Mouse (Mus musculus): ENCODE results near the gene Ifnl2. TPM values are rescaled to one million over a fixed set of nuclear protein-coding genes. Genes with fewer than 3 reads are reported as not detected.
"Not testable (repeated sequence)": the region's sequence is repeated elsewhere in the genome, so short reads cannot be mapped to it uniquely, and the experiment has no call there.

Ifnl2 gene
- polyA plus RNA-seq (2015; fragmentation: Nextera tagmentation; extraction: Ambion mirVana) = not detected in 2 replicates

- H3K4me3 ChIP-seq (replicated peaks); H3K27me3 ChIP-seq; H3K9ac ChIP-seq; H3K4me1 ChIP-seq; H3K36me3 ChIP-seq; H3K9me3 ChIP-seq (replicated peaks); H3K27ac ChIP-seq; H3K4me2 ChIP-seq; ATAC-seq (replicated peaks; ENCODE audit: low FRiP score): not testable (repeated sequence)
- 65% methylated on average over 8 of the region's 8 CpGs for WGBS
Measured at GRCm38 (mm10) chr7:28510405-28510974, at the start of gene Ifnl2. Gene Ifnl2 (minus strand): TSS chr7:28510455.

- Histone ChIP-seq H3K4me3 (replicated peaks) (no peak overlapping the region), H3K36me3 (peaks cover 58% of the 10 kb centered on the region), H3K9ac (no peak overlapping the region), H3K4me2 (no peak overlapping the region), H3K27me3 (no peaks in the 10 kb centered on the region), H3K4me1 (peaks cover 23% of the 10 kb centered on the region), H3K27ac (peak overlapping the region; percentile 73), H3K9me3 (replicated peaks) (no peaks in the 10 kb centered on the region)
- 38% methylated on average over 4 of the region's 4 CpGs for WGBS
- peak; percentile 63; the same call in 1 of the 2 replicates for ATAC-seq (replicated peaks; ENCODE audit: low FRiP score)
Measured at GRCm38 (mm10) chr7:28558486-28558885, 48.2 kb upstream of the Ifnl2 start.

GRCm38 (mm10) chr7:28557708-28558107 is 47.5 kb upstream of the Ifnl2 start:
- H3K4me1 ChIP-seq = peaks cover 23% of the 10 kb centered on the region
- WGBS = 81% methylated on average over 6 of the region's 6 CpGs
- no peak overlapping the region for H3K4me3 ChIP-seq (replicated peaks)
- no peak for ATAC-seq (replicated peaks; ENCODE audit: low FRiP score)
- H3K9ac ChIP-seq = no peak overlapping the region
- no peak overlapping the region for H3K27ac ChIP-seq
- no peak overlapping the region for H3K4me2 ChIP-seq
- H3K9me3 ChIP-seq (replicated peaks) = no peaks in the 10 kb centered on the region
- peaks cover 51% of the 10 kb centered on the region for H3K36me3 ChIP-seq
- H3K27me3 ChIP-seq = no peaks in the 10 kb centered on the region

GRCm38 (mm10) chr7:28557069-28557468 is 46.8 kb upstream of the Ifnl2 start:
- no peaks in the 10 kb centered on the region for H3K9me3 ChIP-seq (replicated peaks)
- no peak overlapping the region for H3K9ac ChIP-seq
- H3K27ac ChIP-seq = no peak overlapping the region
- no peak overlapping the region for H3K4me2 ChIP-seq
- H3K4me3 ChIP-seq (replicated peaks) = no peak overlapping the region
- 60% methylated on average over 5 of the region's 5 CpGs for WGBS
- ATAC-seq (replicated peaks; ENCODE audit: low FRiP score) = no peak
- peaks cover 44% of the 10 kb centered on the region for H3K36me3 ChIP-seq
- H3K4me1 ChIP-seq = peaks cover 23% of the 10 kb centered on the region
- no peaks in the 10 kb centered on the region for H3K27me3 ChIP-seq

GRCm38 (mm10) chr7:28555939-28556535 is 45.8 kb upstream of the Ifnl2 start:
- Histone ChIP-seq H3K4me3 (replicated peaks) (no peak overlapping the region), H3K36me3 (peaks cover 34% of the 10 kb centered on the region), H3K27ac (no peak overlapping the region), H3K27me3 (no peaks in the 10 kb centered on the region), H3K4me1 (peaks cover 23% of the 10 kb centered on the region), H3K9ac (no peak overlapping the region), H3K9me3 (replicated peaks) (no peaks in the 10 kb centered on the region), H3K4me2 (no peak overlapping the region)
- 12% methylated on average over 5 of the region's 5 CpGs for WGBS
- ATAC-seq (replicated peaks; ENCODE audit: low FRiP score) = no peak

- WGBS = 83% methylated on average over 6 of the region's 6 CpGs
- Histone ChIP-seq H3K9ac (no peak overlapping the region), H3K36me3 (0 out of 2 replicates have a peak, but pooled peaks cover 5% of the 10 kb centered on the region), H3K27me3 (no peaks in the 10 kb centered on the region), H3K4me1 (peaks cover 10% of the 10 kb centered on the region; the same call in 1 of the 2 replicates), H3K4me3 (replicated peaks) (no peak overlapping the region), H3K27ac (no peak overlapping the region), H3K9me3 (replicated peaks) (no peaks in the 10 kb centered on the region), H3K4me2 (no peak overlapping the region)
- no peak for ATAC-seq (replicated peaks; ENCODE audit: low FRiP score)
Measured at GRCm38 (mm10) chr7:28553076-28553475, 42.8 kb upstream of the Ifnl2 start.

GRCm38 (mm10) chr7:28547628-28548027 is 37.4 kb upstream of the Ifnl2 start:
- Histone ChIP-seq H3K4me2 (no peak overlapping the region), H3K9me3 (replicated peaks) (no peaks in the 10 kb centered on the region), H3K27ac (no peak overlapping the region), H3K9ac (no peak overlapping the region), H3K4me1 (peaks cover 32% of the 10 kb centered on the region), H3K27me3 (peaks cover 40% of the 10 kb centered on the region), H3K4me3 (replicated peaks) (no peak overlapping the region), H3K36me3 (no peaks in the 10 kb centered on the region)
- WGBS = 68% methylated on average over 7 of the region's 7 CpGs
- ATAC-seq (replicated peaks; ENCODE audit: low FRiP score) = no peak

- ATAC-seq (replicated peaks; ENCODE audit: low FRiP score) = no peak
- H3K4me3 ChIP-seq (replicated peaks) = peak within 1 kb of the TSS; percentile 34
- 5% methylated on average over 5 of the region's 5 CpGs for WGBS
- H3K4me2 ChIP-seq = peak within 1 kb of the TSS; percentile 64
- peaks cover 40% of the 10 kb centered on the region for H3K27me3 ChIP-seq
- H3K9me3 ChIP-seq (replicated peaks) = no peaks in the 10 kb centered on the region
- H3K36me3 ChIP-seq = no peaks in the 10 kb centered on the region
- no peak within 1 kb of the TSS for H3K27ac ChIP-seq
- H3K4me1 ChIP-seq = peaks cover 32% of the 10 kb centered on the region
- no peak within 1 kb of the TSS for H3K9ac ChIP-seq
Measured at GRCm38 (mm10) chr7:28547154-28547553, 36.9 kb upstream of the Ifnl2 start, which contains the start of gene Nccrp1. Gene Nccrp1 (minus strand): TSS chr7:28547254.

- Histone ChIP-seq H3K27ac (no peak overlapping the region), H3K4me1 (peaks cover 32% of the 10 kb centered on the region), H3K4me2 (peak overlapping the region; percentile 64), H3K27me3 (peaks cover 40% of the 10 kb centered on the region), H3K9ac (no peak overlapping the region), H3K9me3 (replicated peaks) (no peaks in the 10 kb centered on the region), H3K36me3 (no peaks in the 10 kb centered on the region), H3K4me3 (replicated peaks) (peak overlapping the region; percentile 34)
- no peak for ATAC-seq (replicated peaks; ENCODE audit: low FRiP score)
- under 1% methylated on average over 22 of the region's 22 CpGs for WGBS
Measured at GRCm38 (mm10) chr7:28546649-28547048, 36.4 kb upstream of the Ifnl2 start.

- 40% methylated on average over 7 of the region's 7 CpGs for WGBS
- peaks cover 40% of the 10 kb centered on the region for H3K27me3 ChIP-seq
- ATAC-seq (replicated peaks; ENCODE audit: low FRiP score) = no peak
Measured at GRCm38 (mm10) chr7:28545891-28546210, 35.6 kb upstream of the Ifnl2 start.

GRCm38 (mm10) chr7:28545048-28545890 is 35.0 kb upstream of the Ifnl2 start:
- 28% methylated on average over 14 of the region's 14 CpGs for WGBS
- Histone ChIP-seq H3K9me3 (replicated peaks) (no peaks in the 10 kb centered on the region), H3K4me2 (0 out of 2 replicates have a peak overlapping the region, but pooled peaks have one; percentile 9), H3K9ac (no peak overlapping the region), H3K4me3 (replicated peaks) (no peak overlapping the region), H3K27me3 (peaks cover 40% of the 10 kb centered on the region), H3K4me1 (peaks cover 32% of the 10 kb centered on the region), H3K36me3 (no peaks in the 10 kb centered on the region), H3K27ac (no peak overlapping the region)
- ATAC-seq (replicated peaks; ENCODE audit: low FRiP score) = 0 out of 2 replicates have a peak, but pooled peaks have one; percentile 38

More at GRCm38 (mm10) chr7:28545891-28546210, 35.6 kb upstream of the Ifnl2 start:
- H3K4me1 ChIP-seq = peaks cover 32% of the 10 kb centered on the region
- H3K27ac ChIP-seq = no peak overlapping the region
- H3K36me3 ChIP-seq = no peaks in the 10 kb centered on the region
- H3K4me2 ChIP-seq = no peak overlapping the region
- H3K4me3 ChIP-seq (replicated peaks) = no peak overlapping the region
- no peaks in the 10 kb centered on the region for H3K9me3 ChIP-seq (replicated peaks)
- no peak overlapping the region for H3K9ac ChIP-seq

GRCm38 (mm10) chr7:28544051-28544601 is 33.9 kb upstream of the Ifnl2 start:
- Histone ChIP-seq H3K4me2 (peak overlapping the region; percentile 61), H3K9ac (0 out of 2 replicates have a peak overlapping the region, but pooled peaks have one; percentile 31), H3K4me1 (peaks cover 32% of the 10 kb centered on the region), H3K27me3 (peaks cover 40% of the 10 kb centered on the region), H3K27ac (no peak overlapping the region), H3K9me3 (replicated peaks) (no peaks in the 10 kb centered on the region), H3K36me3 (no peaks in the 10 kb centered on the region), H3K4me3 (replicated peaks) (peak overlapping the region; percentile 32)
- WGBS = 3% methylated on average over 27 of the region's 27 CpGs
- peak; percentile 72; the same call in 1 of the 2 replicates for ATAC-seq (replicated peaks; ENCODE audit: low FRiP score)
